Mouse (Mus musculus) liver, embryonic 12.5 days (tissue): ENCODE data around the gene Rapgef5. TPM values are rescaled to one million over a fixed set of nuclear protein-coding genes. Genes with fewer than 3 reads are reported as not detected.

Experiments used
- ATAC-seq: fragments of 200-750 bp; cut with Nextera tagmentation; 2 replicates; pipeline ENCODE4 v1.8.0; 2017; ENCODE audit warnings: moderate number of reproducible peaks, mild to moderate bottlenecking, moderate library complexity
- H3K27ac ChIP-seq: fragments of 300-500 bp; sonication (generic); 2 replicates; pipeline ENCODE4 v1.5.1; 2016; ENCODE audit warnings: mild to moderate bottlenecking
- H3K27me3 ChIP-seq: fragments of 300-500 bp; sonication (generic); replicated peaks from 2 replicates; pipeline ENCODE4 v1.6.1; 2016; ENCODE audit warnings: mild to moderate bottlenecking, moderate library complexity
- H3K36me3 ChIP-seq: fragments of 300-500 bp; sonication (generic); 2 replicates; pipeline ENCODE4 v1.6.1; 2016; ENCODE audit warnings: mild to moderate bottlenecking, moderate library complexity
- H3K4me1 ChIP-seq: fragments of 300-500 bp; sonication (generic); 2 replicates; pipeline ENCODE4 v1.6.1; 2016
- H3K4me2 ChIP-seq: fragments of 300-500 bp; sonication (generic); 2 replicates; pipeline ENCODE4 v1.6.1; 2016; ENCODE audit warnings: mild to moderate bottlenecking, moderate library complexity
- H3K4me3 ChIP-seq: fragments of 300-500 bp; sonication (generic); 2 replicates; pipeline ENCODE4 v1.5.1; 2016; ENCODE audit warnings: mild to moderate bottlenecking, moderate library complexity
- H3K9ac ChIP-seq: fragments of 300-500 bp; sonication (generic); 2 replicates; pipeline ENCODE4 v1.6.1; 2016; ENCODE audit warnings: mild to moderate bottlenecking, moderate library complexity
- H3K9me3 ChIP-seq: fragments of 300-500 bp; sonication (generic); replicated peaks from 2 replicates; pipeline ENCODE4 v1.6.1; 2016; ENCODE audit warnings: mild to moderate bottlenecking, moderate library complexity
- WGBS: fragments of 180-500 bp; shearing (Covaris S2); methylation state at CpG from one replicate; pipeline ENCODE4 v1.1.7; 2016; ENCODE audit not compliant: insufficient replicate concordance; 5-methylcytosine and 5-hydroxymethylcytosine counted together
- polyA plus RNA-seq: library from polyadenylated mRNA; unstranded; fragments of >200 nt; fragmentation: Nextera tagmentation; extraction: Ambion mirVana; gene quantifications from 2 replicates; pipeline ENCODE4 v1.2.1, GENCODE M21; 2016

Gene Rapgef5
- polyA plus RNA-seq, 1 experiment from 2014 or later: 3.3 TPM

DNA sequence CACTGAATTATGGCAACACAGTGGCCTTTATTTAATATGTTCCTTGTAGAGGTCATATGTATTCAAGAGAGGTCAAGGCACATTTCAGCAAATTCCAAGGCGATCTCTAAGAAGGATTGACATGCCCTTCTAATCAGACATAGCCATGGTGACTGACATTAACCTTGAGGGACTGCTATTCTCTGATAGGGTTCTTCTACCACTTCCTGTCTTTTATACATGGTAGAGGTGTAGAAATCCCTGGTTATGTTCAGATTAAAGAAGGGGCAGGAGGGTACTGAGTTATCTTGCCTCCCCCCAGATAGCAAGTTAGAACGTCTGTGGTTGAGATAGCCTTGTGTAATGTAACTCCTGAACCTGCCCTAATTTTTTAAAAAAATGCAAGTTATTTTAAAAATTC is 69.1 kb downstream of the Rapgef5 start:
- Histone ChIP-seq H3K4me3 (no peak overlapping the region), H3K27ac (no peak overlapping the region), H3K4me2 (no peak overlapping the region), H3K4me1 (peaks cover 4% of the 10 kb centered on the region; the same call in 1 of the 2 replicates), H3K9ac (no peak overlapping the region), H3K9me3 (no peaks in the 10 kb centered on the region), H3K27me3 (no peaks in the 10 kb centered on the region), H3K36me3 (no peaks in the 10 kb centered on the region)
- peak; percentile 44; the same call in 1 of the 2 replicates for ATAC-seq
- 21% methylated on average over 2 of the region's 2 CpGs for WGBS

DNA sequence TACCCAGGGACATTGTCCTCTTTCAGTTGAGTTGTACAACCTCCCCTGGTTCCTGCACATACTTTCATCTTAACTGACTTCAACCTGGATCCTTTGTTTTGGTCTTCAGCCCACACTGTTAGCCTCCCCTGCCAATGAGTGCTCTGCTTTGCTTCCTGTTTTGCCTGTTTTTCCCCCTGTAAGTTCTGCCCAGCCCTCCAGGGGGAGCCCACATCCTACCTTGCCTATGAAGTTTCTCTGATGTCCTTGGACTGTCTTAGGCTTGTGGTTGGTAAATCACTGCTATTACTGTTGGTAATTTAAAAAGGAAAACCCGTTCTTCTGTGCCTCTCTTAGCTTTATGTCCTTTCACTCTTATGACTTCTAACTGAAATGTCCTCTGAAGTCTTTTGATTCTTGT is 69.8 kb downstream of the Rapgef5 start:
- no peaks in the 10 kb centered on the region for H3K27me3 ChIP-seq
- H3K9me3 ChIP-seq: no peaks in the 10 kb centered on the region
- 25% methylated on average over 1 of the region's 1 CpGs for WGBS
- no peak overlapping the region for H3K27ac ChIP-seq
- H3K4me1 ChIP-seq: peaks cover 4% of the 10 kb centered on the region; the same call in 1 of the 2 replicates
- no peak overlapping the region for H3K4me3 ChIP-seq
- no peaks in the 10 kb centered on the region for H3K36me3 ChIP-seq
- no peak; the same call in 1 of the 2 replicates for ATAC-seq
- H3K9ac ChIP-seq: no peak overlapping the region
- no peak overlapping the region for H3K4me2 ChIP-seq

DNA sequence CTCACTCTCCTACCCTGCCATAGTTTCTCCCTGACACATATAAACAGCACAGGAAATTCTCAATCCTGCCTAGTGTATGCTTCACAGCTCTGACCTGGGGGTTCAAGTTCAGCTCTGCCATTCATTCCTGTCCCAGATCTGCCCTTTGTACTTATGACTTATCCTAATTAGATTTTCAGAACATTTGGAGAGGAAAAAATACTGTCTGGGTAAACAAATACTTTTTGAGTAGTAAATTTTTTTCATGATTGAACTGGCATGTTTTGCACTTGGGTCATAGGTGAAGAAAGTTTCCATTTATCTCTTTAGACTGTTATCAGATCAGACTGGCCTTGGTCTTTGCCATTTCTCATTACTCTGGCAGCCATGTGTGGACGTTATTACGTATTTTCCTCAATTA is 72.9 kb downstream of the Rapgef5 start:
- Histone ChIP-seq H3K9ac (no peak overlapping the region), H3K4me1 (peaks cover 4% of the 10 kb centered on the region; the same call in 1 of the 2 replicates), H3K36me3 (no peaks in the 10 kb centered on the region), H3K27ac (no peak overlapping the region), H3K27me3 (no peaks in the 10 kb centered on the region), H3K4me2 (no peak overlapping the region), H3K4me3 (no peak overlapping the region), H3K9me3 (no peaks in the 10 kb centered on the region)
- 87% methylated on average over 2 of the region's 2 CpGs for WGBS
- ATAC-seq: no peak

DNA sequence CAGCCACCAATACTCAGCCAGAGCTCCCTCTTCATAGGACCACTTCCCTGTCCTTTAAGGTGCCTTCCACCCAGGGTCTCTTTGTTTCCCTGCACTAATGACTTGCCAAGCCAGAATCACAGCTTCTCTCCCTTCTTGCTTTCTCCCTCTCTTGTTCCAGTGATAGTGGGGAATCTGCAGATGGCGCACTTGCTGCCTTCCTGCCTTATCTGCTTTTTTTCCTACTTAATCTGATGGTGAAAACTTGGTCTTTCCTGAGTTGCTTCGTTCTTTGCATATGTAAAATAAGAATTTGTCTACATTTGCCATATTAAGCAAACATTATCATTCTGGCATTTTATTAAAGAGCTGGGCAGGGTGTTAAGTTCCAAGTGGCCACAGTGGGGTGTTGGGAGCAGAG is 75.7 kb downstream of the Rapgef5 start:
- Histone ChIP-seq H3K27me3 (no peaks in the 10 kb centered on the region), H3K27ac (no peak overlapping the region)
- WGBS: 44% methylated on average over 2 of the region's 2 CpGs

DNA sequence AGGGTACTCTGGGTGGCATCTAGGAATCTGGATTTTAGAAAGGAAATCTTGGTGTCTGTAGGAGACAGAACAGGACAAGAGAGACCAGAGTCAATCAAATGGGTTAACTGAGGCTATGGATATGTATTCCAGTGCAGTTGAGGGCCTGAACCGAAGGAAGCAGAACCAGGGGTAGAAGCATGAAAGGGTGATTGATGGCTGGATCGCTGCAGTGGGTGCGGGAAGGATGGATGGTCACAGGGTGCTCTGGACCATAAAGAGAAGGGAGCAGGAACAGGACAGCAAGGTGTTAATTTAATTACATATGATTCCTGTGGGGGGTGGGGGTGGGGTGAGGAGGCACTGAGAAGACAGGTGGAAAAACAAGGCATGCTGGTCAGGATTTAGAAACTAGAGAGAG is 76.3 kb downstream of the Rapgef5 start:
- no peak for ATAC-seq
- 64% methylated on average over 3 of the region's 3 CpGs for WGBS
- Histone ChIP-seq H3K9me3 (no peaks in the 10 kb centered on the region), H3K4me3 (no peak overlapping the region), H3K27ac (no peak overlapping the region), H3K9ac (no peak overlapping the region), H3K4me2 (no peak overlapping the region), H3K27me3 (no peaks in the 10 kb centered on the region), H3K36me3 (0 out of 2 replicates have a peak, but pooled peaks cover 3% of the 10 kb centered on the region), H3K4me1 (no peaks in the 10 kb centered on the region)

More for the DNA sequence above, 75.7 kb downstream of the Rapgef5 start:
- Histone ChIP-seq H3K9ac (no peak overlapping the region), H3K36me3 (0 out of 2 replicates have a peak, but pooled peaks cover 2% of the 10 kb centered on the region), H3K4me2 (no peak overlapping the region), H3K4me3 (no peak overlapping the region), H3K9me3 (no peaks in the 10 kb centered on the region), H3K4me1 (no peaks in the 10 kb centered on the region)
- ATAC-seq: no peak

DNA sequence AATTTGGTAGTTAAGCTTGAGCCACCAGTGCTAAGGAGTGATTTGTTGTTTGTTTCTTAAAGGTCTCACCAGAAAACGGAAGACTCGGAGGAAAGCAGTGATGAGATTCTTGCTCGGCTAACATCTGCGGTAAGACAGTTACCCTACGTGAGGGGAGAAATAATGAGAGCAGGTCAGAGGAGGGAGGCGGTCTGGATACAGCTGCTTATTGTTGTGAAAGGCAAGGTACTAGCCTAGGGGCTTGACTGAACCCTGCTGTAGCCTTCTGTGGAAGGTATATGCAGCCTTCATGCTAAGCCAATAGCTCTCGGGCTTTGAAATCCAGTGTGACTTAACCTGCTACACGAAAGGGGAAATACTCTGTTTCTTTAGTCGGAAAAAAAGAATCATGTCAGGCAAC is 78.9 kb downstream of the Rapgef5 start:
- Histone ChIP-seq H3K4me3 (no peak overlapping the region), H3K27ac (no peak overlapping the region), H3K9me3 (no peaks in the 10 kb centered on the region), H3K27me3 (no peaks in the 10 kb centered on the region), H3K4me1 (no peaks in the 10 kb centered on the region), H3K4me2 (no peak overlapping the region), H3K36me3 (0 out of 2 replicates have a peak, but pooled peaks cover 3% of the 10 kb centered on the region), H3K9ac (no peak overlapping the region)
- no peak for ATAC-seq
- WGBS: 81% methylated on average over 9 of the region's 9 CpGs

DNA sequence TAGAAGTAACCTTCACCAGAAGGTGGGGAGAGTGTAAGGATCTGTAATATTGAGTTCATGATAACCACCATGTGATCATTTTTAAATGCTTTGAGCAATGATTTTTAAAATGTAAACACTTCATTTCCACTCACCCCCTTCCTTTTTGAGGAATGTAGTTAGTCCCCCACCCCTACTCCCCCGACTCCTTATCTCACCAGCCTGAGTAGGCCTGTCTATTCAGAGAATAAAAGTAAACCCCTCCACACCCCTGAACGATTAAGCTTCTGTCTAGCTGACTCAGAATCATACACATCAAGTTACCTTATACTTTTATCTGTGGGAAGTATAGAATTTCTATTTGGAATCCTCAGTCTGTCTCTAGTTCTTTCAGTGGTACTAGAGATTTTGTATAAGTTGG is 81.9 kb downstream of the Rapgef5 start:
- Histone ChIP-seq H3K27me3 (no peaks in the 10 kb centered on the region), H3K9me3 (no peaks in the 10 kb centered on the region), H3K27ac (no peak overlapping the region), H3K36me3 (0 out of 2 replicates have a peak, but pooled peaks cover 3% of the 10 kb centered on the region), H3K4me1 (no peaks in the 10 kb centered on the region), H3K4me2 (no peak overlapping the region), H3K4me3 (no peak overlapping the region), H3K9ac (no peak overlapping the region)
- no peak for ATAC-seq
- 52% methylated on average over 2 of the region's 2 CpGs for WGBS

DNA sequence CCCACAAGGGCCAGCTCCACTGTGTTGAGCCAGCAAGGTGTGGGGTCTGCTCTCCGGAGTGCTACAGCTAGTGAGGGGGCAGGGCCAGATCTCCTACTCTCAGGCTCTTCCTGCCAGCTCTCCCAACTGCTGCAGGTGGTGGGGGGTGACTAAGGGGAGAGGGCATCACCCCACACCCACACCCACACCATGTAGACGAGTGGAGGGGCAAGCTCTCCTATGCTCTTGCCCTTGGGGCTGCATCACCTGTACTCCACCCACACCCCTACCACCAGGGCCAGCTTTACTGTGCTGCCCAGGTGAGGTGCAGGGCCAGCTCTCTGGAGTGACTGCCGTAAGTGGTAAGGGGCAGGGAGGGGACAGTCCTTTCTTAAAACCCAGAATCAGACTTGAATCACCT is 89.7 kb downstream of the Rapgef5 start:
- Histone ChIP-seq H3K36me3 (no peaks in the 10 kb centered on the region), H3K9ac (no peak overlapping the region), H3K27ac (no peak overlapping the region), H3K27me3 (no peaks in the 10 kb centered on the region), H3K4me1 (no peaks in the 10 kb centered on the region), H3K4me3 (no peak overlapping the region), H3K9me3 (no peaks in the 10 kb centered on the region), H3K4me2 (no peak overlapping the region)
- 59% methylated on average over 3 of the region's 3 CpGs for WGBS
- ATAC-seq: 0 out of 2 replicates have a peak, but pooled peaks have one; percentile 35

DNA sequence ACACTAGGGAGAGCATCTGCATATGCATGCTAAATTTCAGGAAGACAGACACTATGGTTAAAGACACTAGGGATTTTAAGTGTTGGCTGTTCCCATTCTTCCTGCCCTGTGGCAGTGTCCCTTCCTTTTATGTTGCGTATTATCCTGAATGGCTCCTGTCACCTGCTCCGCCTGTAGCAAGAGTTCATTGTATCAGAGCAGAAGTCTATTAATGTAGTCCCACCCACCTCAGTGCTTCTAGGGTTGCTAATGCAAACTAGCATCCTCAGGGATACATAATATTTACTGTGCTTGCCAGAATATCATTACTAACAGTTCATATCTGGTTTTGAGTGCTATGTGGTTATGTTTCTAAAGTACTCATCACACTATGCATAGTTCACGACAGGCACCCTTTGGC is 96.4 kb downstream of the Rapgef5 start:
- ATAC-seq: no peak

DNA sequence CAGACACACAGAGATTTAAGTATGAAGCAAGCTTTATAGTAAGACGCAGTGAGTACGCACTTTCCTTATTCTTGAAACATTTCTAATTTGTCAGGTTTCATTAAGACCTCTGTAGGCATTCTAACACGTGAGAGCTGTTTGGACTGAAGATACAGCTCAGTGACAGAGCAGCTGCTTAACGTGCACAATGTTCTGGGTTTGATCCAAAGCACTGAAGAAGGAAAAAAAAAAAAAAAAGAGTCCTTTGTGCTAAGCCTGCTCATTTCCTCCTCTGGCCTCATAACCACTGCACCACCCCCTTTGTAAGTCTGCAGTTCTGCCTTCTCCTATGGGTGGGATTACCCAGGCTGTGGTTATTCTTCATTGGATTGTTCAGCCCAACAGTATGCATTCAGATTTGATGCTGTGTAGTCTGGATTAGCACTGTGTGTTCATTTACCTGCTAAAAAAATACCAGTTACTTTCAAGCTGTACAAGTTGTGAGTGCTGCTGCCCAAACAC is 103.3 kb downstream of the Rapgef5 start:
- H3K4me2 ChIP-seq: no peak overlapping the region
- H3K4me3 ChIP-seq: no peak overlapping the region
- H3K27me3 ChIP-seq: no peaks in the 10 kb centered on the region
- H3K27ac ChIP-seq: no peak overlapping the region
- no peaks in the 10 kb centered on the region for H3K9me3 ChIP-seq
- no peaks in the 10 kb centered on the region for H3K4me1 ChIP-seq
- WGBS: 66% methylated on average over 4 of the region's 4 CpGs
- no peaks in the 10 kb centered on the region for H3K36me3 ChIP-seq
- no peak overlapping the region for H3K9ac ChIP-seq
- ATAC-seq: no peak

More for the DNA sequence above, 96.4 kb downstream of the Rapgef5 start:
- Histone ChIP-seq H3K36me3 (no peaks in the 10 kb centered on the region), H3K9ac (no peak overlapping the region), H3K4me3 (no peak overlapping the region), H3K4me2 (no peak overlapping the region), H3K27me3 (no peaks in the 10 kb centered on the region), H3K27ac (no peak overlapping the region), H3K9me3 (no peaks in the 10 kb centered on the region), H3K4me1 (no peaks in the 10 kb centered on the region)
- 81% methylated on average over 3 of the region's 3 CpGs for WGBS

DNA sequence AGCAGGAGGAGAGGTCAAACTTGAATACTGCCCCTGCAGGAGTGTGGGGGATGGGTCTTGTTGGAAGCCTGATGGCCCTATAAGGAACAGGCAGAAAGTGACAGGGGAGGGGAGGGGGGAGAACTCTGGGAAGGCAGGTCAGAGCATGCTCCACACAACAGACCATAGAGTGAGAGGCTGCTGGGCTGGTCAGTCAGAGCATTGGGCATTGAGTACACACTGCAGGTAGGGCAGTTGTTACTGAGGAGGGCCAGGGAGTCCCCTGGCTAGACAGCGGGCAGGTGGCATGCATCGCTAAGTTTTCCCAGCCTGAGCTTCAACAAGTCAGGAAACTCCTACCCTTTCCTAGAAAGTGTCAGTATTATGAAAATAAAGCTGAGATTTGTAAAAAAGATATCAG is 106.7 kb downstream of the Rapgef5 start:
- no peaks in the 10 kb centered on the region for H3K4me1 ChIP-seq
- no peak for ATAC-seq
- no peak overlapping the region for H3K9ac ChIP-seq
- H3K4me2 ChIP-seq: no peak overlapping the region
- no peaks in the 10 kb centered on the region for H3K27me3 ChIP-seq
- H3K9me3 ChIP-seq: no peaks in the 10 kb centered on the region
- no peak overlapping the region for H3K27ac ChIP-seq
- WGBS: 86% methylated on average over 2 of the region's 2 CpGs
- no peak overlapping the region for H3K4me3 ChIP-seq
- H3K36me3 ChIP-seq: no peaks in the 10 kb centered on the region

DNA sequence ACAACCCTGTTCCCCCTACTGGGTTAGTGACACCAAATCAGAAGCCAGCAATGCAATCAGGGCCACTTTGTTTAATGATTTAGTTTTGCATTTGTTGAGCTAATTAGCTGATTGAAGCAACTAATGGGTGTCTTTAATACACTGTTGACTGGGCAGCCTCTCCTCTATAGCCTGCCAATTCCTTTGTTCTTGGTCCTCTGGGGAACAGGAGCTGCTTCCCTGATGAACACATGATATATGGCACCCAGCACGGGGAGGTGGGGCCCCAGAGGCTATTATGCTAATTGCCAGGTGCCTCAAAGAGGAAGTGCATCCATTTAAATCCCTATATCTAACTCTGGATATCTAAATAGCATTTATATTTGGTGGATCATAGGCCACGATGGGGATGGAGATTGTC is 111.0 kb downstream of the Rapgef5 start:
- no peak for ATAC-seq
- 50% methylated on average over 2 of the region's 2 CpGs for WGBS
- no peak overlapping the region for H3K9ac ChIP-seq
- H3K4me3 ChIP-seq: no peak overlapping the region
- H3K9me3 ChIP-seq: no peaks in the 10 kb centered on the region
- no peaks in the 10 kb centered on the region for H3K4me1 ChIP-seq
- H3K36me3 ChIP-seq: no peaks in the 10 kb centered on the region
- H3K27me3 ChIP-seq: no peaks in the 10 kb centered on the region
- H3K4me2 ChIP-seq: no peak overlapping the region
- no peak overlapping the region for H3K27ac ChIP-seq
